Mouse (Mus musculus): ENCODE results near the gene Il1rapl2. TPM values are rescaled to one million over a fixed set of nuclear protein-coding genes. Genes with fewer than 3 reads are reported as not detected.
"Not testable (repeated sequence)": the region's sequence is repeated elsewhere in the genome, so short reads cannot be mapped to it uniquely, and the experiment has no call there.

Il1rapl2 gene
- polyA plus RNA-seq, 2 experiments: not detected

DNA sequence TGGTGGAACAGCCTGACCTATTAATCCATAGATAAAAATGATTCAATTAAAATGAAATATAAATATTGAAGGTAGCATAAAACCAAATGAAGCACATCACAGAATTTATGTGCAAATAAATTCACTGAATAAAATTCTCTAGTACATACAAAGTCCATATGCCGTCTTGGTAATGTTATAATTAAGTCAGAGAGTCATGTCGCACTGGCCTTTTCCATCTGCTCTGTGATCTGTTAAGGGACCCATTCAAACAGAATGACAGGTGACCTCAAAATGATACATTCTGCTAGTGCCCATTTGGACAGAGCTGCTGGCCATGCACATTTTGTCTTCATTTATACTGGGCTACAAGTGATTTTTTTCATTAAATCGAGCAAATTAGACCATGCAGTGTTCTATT lies 534.3 kb downstream of the Il1rapl2 start:
- TF ChIP-seq CTCF (IDR thresholded peaks at IDR 0.05; ENCODE audit: low read depth) (no peak), EP300 (IDR thresholded peaks at IDR 0.05; ENCODE audit: low read depth) (no peak)
- no peak for DNase-seq (ENCODE audit: low read depth in 3 of 3, low spot score in 3 of 3)
- H3K9me3 ChIP-seq (ENCODE audit: control insufficient read depth, low read length): no peaks in the 10 kb centered on the region
- H3K27ac ChIP-seq: no peak overlapping the region
- 55% methylated on average over 3 of the region's 3 CpGs for WGBS (ENCODE audit: insufficient replicate concordance)
- H3K9ac ChIP-seq (replicated peaks): no peak overlapping the region
- H3K4me1 ChIP-seq (replicated peaks; ENCODE audit: control insufficient read depth in 2 of 2, insufficient read depth in 2 of 2, low read length in 1 of 2): no peaks in the 10 kb centered on the region
- no peak overlapping the region for H3K4me2 ChIP-seq (ENCODE audit: low read depth)
- H3K27me3 ChIP-seq (ENCODE audit: control insufficient read depth, insufficient read depth, low read length): no peaks in the 10 kb centered on the region
- no peak for ATAC-seq (ENCODE audit: insufficient read depth)
- no peaks in the 10 kb centered on the region for H3K36me3 ChIP-seq (replicated peaks; ENCODE audit: control insufficient read depth, insufficient read depth, low read depth)
- no peak overlapping the region for H3K4me3 ChIP-seq (ENCODE audit: insufficient read depth in 1 of 2, low read depth in 2 of 2, low read length in 2 of 2)

DNA sequence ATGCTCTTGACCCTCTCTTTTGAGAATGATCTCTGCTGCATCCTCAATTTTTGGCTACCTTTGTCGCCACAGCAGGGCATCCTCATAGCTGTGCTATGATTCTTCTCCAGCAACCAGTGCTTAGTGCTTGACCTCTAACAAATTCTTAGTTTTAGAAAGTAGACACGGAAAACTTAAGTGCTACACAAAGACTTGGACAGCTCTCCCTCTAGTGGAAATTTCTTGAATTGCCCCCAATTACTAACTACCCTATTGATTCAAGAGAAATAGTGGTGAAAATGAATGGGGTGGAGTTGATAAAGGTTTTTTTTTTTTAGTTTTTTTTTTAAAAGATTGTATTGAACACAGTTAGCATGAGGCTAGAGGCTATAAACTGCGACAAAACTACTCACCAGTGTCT lies 599.7 kb downstream of the Il1rapl2 start:
- WGBS (ENCODE audit: insufficient replicate concordance): 9% methylated on average over 3 of the region's 3 CpGs
- H3K27me3 ChIP-seq (ENCODE audit: control insufficient read depth, insufficient read depth, low read length): no peaks in the 10 kb centered on the region
- no peaks in the 10 kb centered on the region for H3K36me3 ChIP-seq (replicated peaks; ENCODE audit: control insufficient read depth, insufficient read depth, low read depth)
- peak; percentile 23; the same call in 1 of the 2 replicates for TF ChIP-seq CTCF (IDR thresholded peaks at IDR 0.05; ENCODE audit: low read depth)
- no peak for TF ChIP-seq EP300 (IDR thresholded peaks at IDR 0.05; ENCODE audit: low read depth)
- H3K9me3 ChIP-seq (ENCODE audit: control insufficient read depth, low read length): no peaks in the 10 kb centered on the region
- H3K27ac ChIP-seq: no peak overlapping the region
- H3K4me2 ChIP-seq (ENCODE audit: low read depth): no peak overlapping the region
- H3K4me3 ChIP-seq (ENCODE audit: insufficient read depth in 1 of 2, low read depth in 2 of 2, low read length in 2 of 2): no peak overlapping the region
- ATAC-seq (ENCODE audit: insufficient read depth) (no peak), DNase-seq (ENCODE audit: low read depth in 3 of 3, low spot score in 3 of 3) (no peak)
- no peak overlapping the region for H3K9ac ChIP-seq (replicated peaks)
- no peaks in the 10 kb centered on the region for H3K4me1 ChIP-seq (replicated peaks; ENCODE audit: control insufficient read depth in 2 of 2, insufficient read depth in 2 of 2, low read length in 1 of 2)

DNA sequence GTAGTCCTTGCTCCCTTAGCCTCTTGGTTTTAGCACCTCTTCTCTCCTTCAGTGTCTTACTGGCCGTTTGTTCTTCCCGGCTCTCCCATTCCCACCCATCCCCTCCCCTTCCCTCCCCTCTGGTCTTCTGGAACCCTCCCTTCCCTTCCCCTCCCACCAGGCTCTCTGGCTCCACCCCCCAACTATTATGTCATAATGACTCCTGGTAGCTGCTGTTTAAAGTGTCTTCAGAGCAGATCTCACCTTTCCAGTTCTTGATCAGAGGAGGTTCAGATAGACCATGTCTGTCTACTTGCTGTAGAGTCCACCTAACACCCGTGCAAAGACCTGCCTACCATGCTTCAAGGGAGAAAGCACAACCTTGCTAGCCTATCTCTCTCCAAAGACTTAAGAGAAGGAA lies 639.1 kb downstream of the Il1rapl2 start, which contains the start of gene Tex13a:
Tex13a (minus strand) TSS at position 101 of the 400 bp plus-strand sequence.
- Histone ChIP-seq H3K27me3 (ENCODE audit: control insufficient read depth, insufficient read depth, low read length) (no peaks in the 10 kb centered on the region), H3K4me1 (replicated peaks; ENCODE audit: control insufficient read depth in 2 of 2, insufficient read depth in 2 of 2, low read length in 1 of 2) (no peaks in the 10 kb centered on the region), H3K4me3 (ENCODE audit: insufficient read depth in 1 of 2, low read depth in 2 of 2, low read length in 2 of 2) (no peak within 1 kb of the TSS), H3K9me3 (ENCODE audit: control insufficient read depth, low read length) (no peaks in the 10 kb centered on the region), H3K4me2 (ENCODE audit: low read depth) (no peak within 1 kb of the TSS), H3K9ac (replicated peaks) (no peak within 1 kb of the TSS), H3K27ac (no peak within 1 kb of the TSS), H3K36me3 (replicated peaks; ENCODE audit: control insufficient read depth, insufficient read depth, low read depth) (no peaks in the 10 kb centered on the region)
- ATAC-seq (ENCODE audit: insufficient read depth) (no peak), DNase-seq (ENCODE audit: low read depth in 3 of 3, low spot score in 3 of 3) (no peak)
- WGBS (ENCODE audit: insufficient replicate concordance): 58% methylated on average over 3 of the region's 3 CpGs
- no peak for TF ChIP-seq CTCF (IDR thresholded peaks at IDR 0.05; ENCODE audit: low read depth)
- TF ChIP-seq EP300 (IDR thresholded peaks at IDR 0.05; ENCODE audit: low read depth): no peak

DNA sequence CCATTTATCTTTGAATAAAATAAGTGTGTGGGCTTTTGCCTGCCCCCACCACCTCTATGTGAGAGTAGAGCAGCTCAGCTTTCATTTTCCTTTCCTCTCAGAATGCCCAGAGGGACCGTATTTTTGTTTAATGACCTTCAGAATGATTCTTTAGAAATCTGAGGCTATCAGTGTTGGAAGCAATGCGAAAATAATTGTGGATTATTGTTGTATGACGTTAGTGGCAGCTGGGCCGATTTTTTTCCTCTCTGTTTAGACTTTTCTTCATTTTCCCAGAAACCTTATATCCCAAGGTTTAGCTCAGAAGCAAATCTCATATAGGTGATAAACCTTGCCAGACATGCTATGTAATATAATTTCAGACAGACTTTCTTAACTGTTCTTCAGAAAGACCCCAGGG lies 664.2 kb downstream of the Il1rapl2 start:
- Histone ChIP-seq H3K36me3 (replicated peaks; ENCODE audit: control insufficient read depth, insufficient read depth, low read depth) (no peaks in the 10 kb centered on the region), H3K9me3 (ENCODE audit: control insufficient read depth, low read length) (no peaks in the 10 kb centered on the region), H3K4me3 (ENCODE audit: insufficient read depth in 1 of 2, low read depth in 2 of 2, low read length in 2 of 2) (no peak overlapping the region), H3K9ac (replicated peaks) (no peak overlapping the region), H3K27ac (no peak overlapping the region), H3K27me3 (ENCODE audit: control insufficient read depth, insufficient read depth, low read length) (no peaks in the 10 kb centered on the region), H3K4me2 (ENCODE audit: low read depth) (no peak overlapping the region), H3K4me1 (replicated peaks; ENCODE audit: control insufficient read depth in 2 of 2, insufficient read depth in 2 of 2, low read length in 1 of 2) (no peaks in the 10 kb centered on the region)
- ATAC-seq (ENCODE audit: insufficient read depth) (no peak), DNase-seq (ENCODE audit: low read depth in 3 of 3, low spot score in 3 of 3) (no peak)
- no peak for TF ChIP-seq EP300 (IDR thresholded peaks at IDR 0.05; ENCODE audit: low read depth)
- no peak for TF ChIP-seq CTCF (IDR thresholded peaks at IDR 0.05; ENCODE audit: low read depth)
- WGBS (ENCODE audit: insufficient replicate concordance): 59% methylated on average over 4 of the region's 4 CpGs

DNA sequence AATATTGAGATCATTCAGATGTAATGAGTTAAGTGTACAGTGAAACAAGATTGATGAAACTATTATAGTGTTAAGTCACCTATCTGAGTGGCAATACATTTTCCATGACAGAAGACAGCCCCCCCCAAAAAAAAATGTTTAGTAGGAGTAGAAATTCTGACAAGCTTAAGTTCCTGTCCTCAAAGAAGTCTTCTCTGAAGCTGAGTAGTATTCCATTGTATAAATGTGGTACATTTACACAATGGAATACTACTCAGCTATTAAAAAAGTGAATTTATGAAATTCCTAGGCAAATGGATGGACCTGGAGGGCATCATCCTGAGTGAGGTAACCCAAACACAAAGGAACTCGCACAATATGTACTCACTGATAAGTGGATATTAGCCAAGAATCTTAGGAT lies 778.3 kb downstream of the Il1rapl2 start:
- ATAC-seq (ENCODE audit: insufficient read depth); H3K36me3 ChIP-seq (replicated peaks; ENCODE audit: control insufficient read depth, insufficient read depth, low read depth); H3K4me3 ChIP-seq (ENCODE audit: insufficient read depth in 1 of 2, low read depth in 2 of 2, low read length in 2 of 2): not testable (repeated sequence)

More for the DNA sequence above, 778.3 kb downstream of the Il1rapl2 start:
- H3K9me3 ChIP-seq (ENCODE audit: control insufficient read depth, low read length); H3K27ac ChIP-seq; H3K4me1 ChIP-seq (replicated peaks; ENCODE audit: control insufficient read depth in 2 of 2, insufficient read depth in 2 of 2, low read length in 1 of 2); H3K4me2 ChIP-seq (ENCODE audit: low read depth); DNase-seq (ENCODE audit: low read depth in 3 of 3, low spot score in 3 of 3); H3K27me3 ChIP-seq (ENCODE audit: control insufficient read depth, insufficient read depth, low read length); H3K9ac ChIP-seq (replicated peaks): not testable (repeated sequence)
- 14% methylated on average over 1 of the region's 1 CpGs for WGBS (ENCODE audit: insufficient replicate concordance)

Data from liver, embryonic 14.5 days (tissue).